Mouse (Mus musculus) skeletal muscle tissue, postnatal 0 days (tissue): ENCODE measurements around the gene Gpr176. TPM values are rescaled to one million over a fixed set of nuclear protein-coding genes. Genes with fewer than 3 reads are reported as not detected.

Source experiments
- microRNA-seq, 2 experiments: library from miRNA; unstranded; fragments of <30 nt; microRNA quantifications; one replicate each; pipeline ENCODE4; 2016
- polyA plus RNA-seq: library from polyadenylated mRNA; unstranded; fragments of >200 nt; fragmentation: Nextera tagmentation; extraction: Ambion mirVana; gene quantifications from 2 replicates; pipeline ENCODE4 v1.2.1, GENCODE M21; 2015

Gene Gpr176
- polyA plus RNA-seq: 0.40 and 0.55 TPM in 2 replicates

DNA sequence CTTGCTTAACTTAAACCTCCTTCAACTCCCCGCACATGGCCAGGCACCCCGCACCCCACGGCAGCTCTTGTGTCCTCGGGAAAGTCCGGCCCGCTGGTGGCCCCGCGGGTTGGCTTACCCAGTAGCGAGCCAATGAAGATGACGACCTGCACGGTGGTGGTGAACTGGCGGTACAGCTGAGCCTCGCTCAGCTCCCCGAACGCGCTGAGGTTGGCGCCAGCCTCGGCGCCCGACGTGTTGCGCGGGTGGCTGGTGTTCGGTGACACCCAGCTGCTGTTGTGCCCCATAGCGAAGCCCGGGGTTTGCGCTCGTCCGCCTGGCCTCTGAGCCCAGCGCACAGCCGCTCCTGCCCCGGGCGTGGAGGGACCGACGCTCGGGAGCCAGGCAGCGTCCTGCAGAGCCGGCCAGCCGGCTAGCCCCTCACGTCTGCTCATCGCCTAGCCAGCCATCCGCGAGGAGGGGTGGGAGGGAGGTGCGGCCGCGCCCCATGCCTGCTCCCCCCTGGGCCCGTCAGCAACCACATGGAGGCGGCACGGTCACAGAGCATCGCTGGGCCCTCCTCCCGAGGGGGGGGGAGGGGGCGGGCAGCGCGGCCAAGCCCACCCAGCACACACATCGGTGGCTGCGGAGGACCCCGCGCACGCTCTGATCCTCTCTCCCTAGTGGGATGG, at the start of gene Gpr176:
Gene Gpr176 (minus strand): TSS at position 519 of the 671 bp plus-strand sequence.

DNA sequence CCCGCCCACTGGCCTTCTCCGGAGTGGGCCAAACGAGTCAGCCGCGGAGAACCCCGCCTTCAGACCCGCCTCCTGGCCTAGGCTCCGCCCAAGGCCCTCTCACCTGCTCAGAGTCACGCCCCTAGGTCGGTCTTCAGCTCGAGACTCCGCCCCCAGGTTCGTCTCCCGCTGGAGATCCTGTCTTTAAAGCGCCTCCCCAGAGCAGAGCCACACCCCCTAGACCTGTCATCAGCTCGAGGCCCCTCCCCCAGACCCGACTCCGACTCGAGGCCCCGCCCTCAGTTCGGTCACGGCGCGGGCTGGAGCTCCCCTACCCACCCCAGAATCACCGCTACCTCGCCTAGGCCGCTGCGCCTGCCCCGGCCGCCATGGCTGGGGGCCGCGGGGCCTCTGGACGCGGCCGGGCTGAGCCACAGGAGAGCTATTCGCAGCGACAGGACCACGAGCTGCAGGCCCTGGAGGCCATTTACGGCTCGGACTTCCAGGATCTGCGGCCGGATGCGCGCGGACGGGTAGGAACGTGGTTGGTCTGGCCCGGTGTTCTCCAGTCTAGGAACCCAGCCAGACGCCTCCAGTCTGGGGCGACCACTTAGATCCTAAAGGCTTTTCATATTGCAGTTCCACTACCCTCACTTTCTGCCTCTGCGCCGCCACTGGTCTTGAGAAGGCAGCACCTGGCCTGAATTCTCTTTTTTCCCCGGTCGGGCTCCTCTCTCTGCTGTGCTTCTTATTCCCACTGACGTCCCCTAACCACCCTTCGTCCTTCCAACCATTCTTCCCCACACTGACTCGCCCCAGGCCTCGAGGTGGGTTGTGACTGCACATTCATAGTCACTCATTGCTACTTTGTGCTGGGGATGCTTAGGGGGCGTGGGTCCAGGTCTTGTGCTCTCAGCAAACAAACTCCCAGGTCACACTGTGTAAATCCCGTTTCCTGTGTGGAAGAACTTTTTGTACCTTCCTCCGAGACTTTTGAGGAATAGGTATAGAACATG, 15.4 kb upstream of the Gpr176 start, which contains the start of gene Eif2ak4:
Gene Eif2ak4 (plus strand): TSS at position 278 of the 995 bp plus-strand sequence.

DNA sequence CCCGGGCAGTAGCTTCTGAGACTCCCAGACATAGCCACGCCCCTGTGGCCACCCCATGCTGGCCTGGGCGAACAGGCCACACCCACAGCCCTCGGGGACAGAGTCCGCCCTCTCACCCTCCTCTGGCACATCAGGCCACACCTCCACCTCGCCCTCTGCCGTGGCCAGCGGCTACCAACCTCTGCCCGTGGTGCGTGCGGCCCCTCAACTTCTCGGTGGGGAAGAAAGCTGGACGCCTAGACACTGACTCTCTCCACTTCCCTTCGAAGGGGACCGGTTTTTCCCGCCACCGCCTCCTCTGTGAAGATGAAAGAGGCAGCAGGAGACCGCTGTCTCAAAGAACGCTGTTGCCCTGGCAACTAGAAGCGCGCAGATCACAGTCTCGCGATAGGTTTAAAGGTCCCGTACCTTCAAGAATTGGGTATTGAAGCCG, 116.6 kb downstream of the Gpr176 start, which contains the start of gene Fsip1:
Gene Fsip1 (minus strand): TSS at position 346 of the 433 bp plus-strand sequence.

Small RNA genes lying within 50 kb of the gene (microRNA-seq; reads per million reads assigned to microRNA genes)
- 0 reads per million in 2 experiments for gene Gm22800

Other genes with a start within 250 kb of the Gpr176 start
- gene Fsip1, start 116.5 kb downstream of the Gpr176 start, polyA plus RNA-seq: 0.08 TPM in 1 of 2 replicates, not detected in the other
- 2.8 and 3.0 TPM in 2 replicates for gene Eif2ak4, start 15.2 kb upstream of the Gpr176 start, polyA plus RNA-seq
- gene Srp14, start 106.3 kb upstream of the Gpr176 start, polyA plus RNA-seq: 226 and 232 TPM in 2 replicates
- 2.3 and 3.1 TPM in 2 replicates for gene Bmf, start 176.3 kb upstream of the Gpr176 start, polyA plus RNA-seq
- 10.0 and 10.3 TPM in 2 replicates for gene Bub1b, start 224.8 kb upstream of the Gpr176 start, polyA plus RNA-seq